Mouse (Mus musculus) embryonic fibroblast, embryonic 13.5 days (primary cell): Measurements from ENCODE around the gene Spta1.

ENCODE experiments used
- CTCF ChIP-seq: IDR thresholded peaks from 2 replicates; pipeline ENCODE4 v1.5.1; 2011; ENCODE audit warnings: mild to moderate bottlenecking, control low read depth, low read length, moderate library complexity, borderline replicate concordance; ENCODE audit not compliant: insufficient read depth
- POLR2A ChIP-seq: IDR thresholded peaks from 2 replicates; pipeline ENCODE4 v1.6.1; 2011; ENCODE audit warnings: low read depth, mild to moderate bottlenecking, control low read depth, low read length, moderate library complexity

GRCm38 (mm10) chr1:174171537-174171936 is 1.0 kb upstream of the Spta1 start:
- TF ChIP-seq CTCF (no peak), POLR2A (no peak)
